Mouse (Mus musculus): ENCODE measurements around the gene Tmem110.

Tmem110 gene

GRCm38 (mm10) chr14:30825476-30826131 is at the start of gene Tmem110:
TSS of gene Tmem110 (plus strand) at chr14:30825590.
- DNase-seq (ENCODE audit: low spot score in 2 of 2), result peak; percentile 84 to 88

- no peak for DNase-seq (ENCODE audit: low spot score in 2 of 2)
Measured at GRCm38 (mm10) chr14:30784614-30785013, 40.8 kb upstream of the Tmem110 start.

DNA sequence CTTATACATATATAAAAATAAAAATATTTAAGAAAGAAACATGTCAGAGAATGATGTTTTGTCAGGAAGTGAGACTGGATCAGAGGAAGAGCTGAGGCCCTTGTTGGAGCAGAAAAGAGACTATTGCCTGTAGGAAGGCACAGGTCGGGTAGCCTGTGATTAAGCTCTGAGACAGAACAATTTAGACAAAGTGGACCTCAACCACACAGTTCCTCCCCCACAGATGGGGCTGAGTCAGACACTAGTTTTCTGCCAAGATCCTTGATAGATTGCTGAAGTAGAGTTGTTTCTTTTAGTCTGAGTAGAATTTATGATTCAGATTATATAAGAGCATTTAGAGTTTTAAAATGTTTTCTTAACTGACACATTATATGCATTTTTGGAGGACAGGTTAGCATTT is 35.9 kb upstream of the Tmem110 start:
- no peak for DNase-seq (ENCODE audit: low spot score in 2 of 2)

- DNase-seq (ENCODE audit: low spot score in 2 of 2), result no peak
Measured at GRCm38 (mm10) chr14:30792871-30793270, 32.5 kb upstream of the Tmem110 start.

- DNase-seq (ENCODE audit: low spot score in 2 of 2), result no peak
Measured at GRCm38 (mm10) chr14:30801756-30802155, 23.6 kb upstream of the Tmem110 start.

DNA sequence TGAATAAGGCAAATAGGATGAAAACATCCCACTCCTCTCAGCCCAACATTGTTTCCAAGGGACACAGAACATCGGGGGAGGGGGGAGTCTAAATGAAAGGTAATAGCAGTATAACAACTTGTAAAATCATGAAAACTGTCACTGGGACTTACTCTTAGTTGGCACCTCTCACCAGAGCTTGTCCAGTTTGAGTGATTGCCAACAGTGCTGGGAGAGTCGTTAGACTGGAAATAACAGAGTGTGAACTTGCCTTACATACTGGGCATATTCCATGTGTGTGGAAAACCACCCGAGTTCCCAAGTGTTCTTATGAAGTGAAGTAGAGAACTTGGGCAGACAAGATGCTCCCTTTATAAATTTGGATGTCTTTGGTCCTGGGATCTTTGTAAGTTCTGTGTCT is 4.3 kb upstream of the Tmem110 start:
- DNase-seq (ENCODE audit: low spot score in 2 of 2), result no peak

- no peak for DNase-seq (ENCODE audit: low spot score in 2 of 2)
Measured at GRCm38 (mm10) chr14:30824456-30824995, 864 bp upstream of the Tmem110 start.

DNA sequence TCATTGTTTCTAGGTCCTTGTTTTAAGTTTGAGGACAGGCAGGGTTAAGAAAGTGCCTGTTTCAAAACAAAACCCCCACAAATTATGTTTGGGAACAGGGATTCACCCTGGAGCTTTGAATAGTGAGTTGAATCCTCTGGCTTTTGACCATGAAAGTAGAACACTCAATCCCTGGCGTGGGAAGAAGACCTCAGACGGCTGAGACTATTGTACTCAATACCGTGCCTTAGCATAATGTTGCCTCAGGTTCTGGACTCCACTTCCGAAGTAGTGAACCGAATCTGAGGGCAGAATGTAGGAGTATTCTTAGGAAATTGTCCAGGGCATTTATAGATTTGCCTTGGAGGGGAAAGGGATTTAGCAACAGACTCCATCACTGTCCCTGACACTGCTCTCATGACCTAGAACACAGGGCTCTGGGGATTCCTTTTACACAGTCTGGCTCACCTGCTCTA is 342 bp upstream of the Tmem110 start:
- no peak for DNase-seq (ENCODE audit: low spot score in 2 of 2)

GRCm38 (mm10) chr14:30826174-30827140 is 1.1 kb downstream of the Tmem110 start:
- no peak for DNase-seq (ENCODE audit: low spot score in 2 of 2)

DNA sequence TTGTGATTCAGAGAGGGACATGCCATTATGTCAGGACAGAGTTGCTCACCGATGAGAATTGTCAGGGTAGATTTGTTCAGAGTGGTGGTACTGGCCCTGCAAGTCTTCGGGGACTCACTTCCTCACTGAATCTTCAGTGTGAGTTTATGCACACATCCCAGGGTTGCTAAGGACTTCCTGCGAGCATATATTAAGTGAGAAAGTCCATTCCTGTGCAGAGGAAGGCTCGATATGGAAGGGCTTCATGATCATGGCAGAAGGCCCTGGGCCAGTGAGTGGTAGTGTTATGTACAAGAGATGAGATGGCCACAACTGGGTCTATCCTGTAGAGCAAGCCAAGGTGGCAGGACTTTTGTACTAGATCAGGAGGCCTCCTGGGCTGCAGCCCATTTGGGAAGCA is 2.1 kb downstream of the Tmem110 start:
- no peak for DNase-seq (ENCODE audit: low spot score in 2 of 2)

- no peak for DNase-seq (ENCODE audit: low spot score in 2 of 2)
Measured at GRCm38 (mm10) chr14:30828077-30828476, 2.7 kb downstream of the Tmem110 start.

DNA sequence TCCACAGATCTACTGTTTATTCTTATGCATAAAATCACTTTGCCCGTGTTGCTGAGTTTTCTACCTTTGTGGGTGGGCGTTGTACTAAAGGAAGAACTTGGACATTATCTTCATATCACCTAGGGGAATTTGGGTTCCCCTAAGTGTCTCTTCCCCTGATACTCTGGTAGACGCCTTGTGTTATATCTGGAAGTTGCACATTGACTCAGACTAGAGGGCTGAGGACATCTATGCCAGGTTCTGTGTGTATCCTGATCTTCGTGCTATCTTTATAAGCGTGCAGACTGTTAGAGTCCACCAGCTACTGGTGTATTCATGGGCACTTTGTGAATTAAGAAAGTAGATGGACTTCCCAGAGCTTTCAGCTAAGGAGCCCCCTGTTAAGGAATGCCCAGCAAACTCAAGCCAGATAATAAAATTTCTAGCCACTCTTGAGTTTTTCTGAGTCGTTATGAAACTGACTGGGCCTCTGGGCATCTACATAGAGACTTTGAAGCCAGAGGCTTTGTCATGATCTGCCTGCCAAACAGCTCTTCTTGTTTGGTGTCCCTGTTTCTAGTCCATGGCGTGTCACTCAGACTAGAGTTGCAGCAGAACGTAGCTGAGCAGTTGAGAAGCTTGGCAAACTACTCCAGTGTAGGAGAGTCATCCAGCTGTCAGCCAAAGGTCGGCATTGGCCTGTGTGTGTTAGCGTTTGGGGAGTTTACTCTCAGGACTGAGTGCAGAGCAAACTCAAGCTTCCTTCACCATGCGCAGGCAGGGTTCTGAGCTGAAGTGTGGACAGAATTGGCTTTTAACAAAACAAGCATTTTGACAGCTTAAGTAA is 3.5 kb downstream of the Tmem110 start:
- peak in 1 of 2 experiments; percentile 46 for DNase-seq (ENCODE audit: low spot score in 2 of 2)

DNA sequence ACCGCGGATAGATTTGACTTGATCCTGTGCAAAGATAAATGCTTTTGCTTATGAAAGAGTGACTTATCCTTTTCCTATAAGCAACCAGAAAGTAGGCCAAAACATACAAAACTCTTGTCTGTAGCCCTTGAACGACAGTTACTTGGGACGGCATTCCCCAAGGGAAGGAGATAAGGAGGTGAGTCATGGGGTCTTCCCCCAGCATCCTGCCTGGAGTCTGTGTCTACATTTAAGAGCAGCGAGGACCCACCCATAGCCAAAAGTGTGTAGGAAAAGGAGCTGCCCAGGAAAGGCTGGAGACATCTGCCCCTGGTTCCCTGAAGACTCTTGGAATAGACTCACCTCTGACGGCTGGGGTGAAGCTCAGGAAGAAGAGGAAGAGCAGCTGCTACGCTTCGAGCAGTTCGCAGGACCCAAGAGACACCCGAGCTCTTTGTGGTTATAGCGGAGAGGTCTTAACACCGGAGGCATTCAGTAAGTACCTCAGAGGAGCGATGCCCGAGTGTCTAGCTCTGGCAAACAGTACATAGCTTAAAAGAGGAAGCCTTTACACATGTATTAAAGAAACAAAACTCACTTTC is 12.1 kb downstream of the Tmem110 start:
- DNase-seq (ENCODE audit: low spot score in 2 of 2), result no peak

DNA sequence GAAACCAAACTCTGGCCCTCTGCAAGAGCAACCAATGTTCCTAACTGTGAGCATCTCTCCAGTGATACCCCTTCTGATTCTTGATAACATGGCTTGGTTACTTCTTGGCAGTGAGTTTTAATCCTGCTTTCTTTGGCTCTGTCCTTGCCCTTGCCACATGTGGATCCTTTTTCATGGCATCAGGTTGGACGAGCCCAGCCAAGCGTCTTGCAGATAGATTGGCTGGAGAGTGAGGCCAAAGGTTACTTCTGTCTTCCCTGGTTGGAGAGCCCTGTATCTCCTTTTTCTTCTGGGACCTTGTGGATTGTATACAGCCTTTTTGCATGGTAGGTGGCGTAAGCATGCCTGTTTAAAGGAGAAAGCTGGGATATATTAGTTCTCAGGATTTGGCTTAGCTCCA is 18.3 kb downstream of the Tmem110 start:
- no peak for DNase-seq (ENCODE audit: low spot score in 2 of 2)

DNA sequence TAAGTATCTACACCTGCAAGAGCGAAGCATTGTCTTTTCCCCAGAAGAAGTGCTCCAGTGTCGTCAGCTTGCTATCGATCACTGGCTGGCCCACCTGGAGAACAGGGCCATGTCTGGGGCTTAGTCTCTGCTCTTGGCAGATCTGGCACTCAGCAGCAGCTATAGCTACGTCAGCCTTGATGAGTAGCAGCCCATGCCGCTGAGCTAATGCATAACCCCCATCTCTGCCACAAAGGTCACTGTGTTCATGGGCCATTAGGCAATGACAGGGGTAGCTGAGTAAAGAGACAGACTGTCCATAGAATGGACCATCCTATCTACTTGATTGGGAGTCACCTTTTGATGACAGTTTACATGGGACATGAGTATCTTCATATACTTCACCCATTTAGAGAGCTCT is 25.1 kb downstream of the Tmem110 start:
- DNase-seq (ENCODE audit: low spot score in 2 of 2), result no peak

DNA sequence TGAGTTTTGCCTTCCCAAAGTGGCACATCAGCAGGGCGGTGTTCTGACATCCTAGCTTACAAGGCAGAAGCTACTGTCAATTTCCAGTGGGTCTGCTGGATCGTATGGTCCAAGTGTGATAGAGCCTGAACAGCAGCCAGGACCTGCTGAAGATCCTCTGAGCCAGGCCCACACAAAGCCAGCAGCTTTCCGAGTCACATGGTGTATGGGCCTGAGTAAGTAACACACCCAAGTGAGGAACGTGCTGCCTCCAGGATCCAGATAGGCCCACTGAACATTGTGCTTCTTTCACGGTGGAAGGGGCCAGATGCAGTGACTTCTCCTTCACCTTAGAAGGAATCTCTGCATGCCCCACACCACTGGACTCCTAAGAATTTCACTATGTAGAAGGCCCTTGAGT is 26.9 kb downstream of the Tmem110 start:
- DNase-seq (ENCODE audit: low spot score in 2 of 2), result no peak

GRCm38 (mm10) chr14:30855316-30855715 is 29.9 kb downstream of the Tmem110 start:
- DNase-seq (ENCODE audit: low spot score in 2 of 2), result no peak

GRCm38 (mm10) chr14:30856885-30857507 is 31.6 kb downstream of the Tmem110 start:
- DNase-seq (ENCODE audit: low spot score in 2 of 2), result no peak

DNA sequence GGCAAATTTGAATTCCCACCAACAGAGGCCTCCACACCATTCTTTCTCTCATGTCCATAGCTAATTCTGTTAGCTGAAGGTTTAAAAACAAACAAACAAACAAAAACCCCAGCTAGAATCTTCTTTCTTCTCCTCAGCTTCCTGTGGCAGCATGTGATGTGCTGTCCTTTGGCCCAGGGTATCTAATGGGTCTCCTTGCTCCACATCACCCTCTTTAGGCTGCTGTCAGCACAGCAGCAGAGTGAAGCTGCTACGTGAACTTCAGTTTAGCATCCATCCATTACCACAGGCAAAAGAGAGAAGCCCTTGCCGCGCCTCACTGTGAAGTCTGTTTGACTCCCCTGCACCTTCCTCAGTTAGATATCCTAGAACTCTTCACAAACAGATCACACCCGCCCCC is 32.6 kb downstream of the Tmem110 start:
- no peak for DNase-seq (ENCODE audit: low spot score in 2 of 2)

GRCm38 (mm10) chr14:30861421-30862125 is 36.2 kb downstream of the Tmem110 start:
- no peak for DNase-seq (ENCODE audit: low spot score in 2 of 2)

Measured in urinary bladder, adult 18-20 months (tissue).